Mouse (Mus musculus): ENCODE data around the gene Hcn2. TPM values are rescaled to one million over a fixed set of nuclear protein-coding genes. Genes with fewer than 3 reads are reported as not detected.

Hcn2 gene
- polyA plus RNA-seq, 1 experiment from 2014 or later, result 0.28 TPM

DNA sequence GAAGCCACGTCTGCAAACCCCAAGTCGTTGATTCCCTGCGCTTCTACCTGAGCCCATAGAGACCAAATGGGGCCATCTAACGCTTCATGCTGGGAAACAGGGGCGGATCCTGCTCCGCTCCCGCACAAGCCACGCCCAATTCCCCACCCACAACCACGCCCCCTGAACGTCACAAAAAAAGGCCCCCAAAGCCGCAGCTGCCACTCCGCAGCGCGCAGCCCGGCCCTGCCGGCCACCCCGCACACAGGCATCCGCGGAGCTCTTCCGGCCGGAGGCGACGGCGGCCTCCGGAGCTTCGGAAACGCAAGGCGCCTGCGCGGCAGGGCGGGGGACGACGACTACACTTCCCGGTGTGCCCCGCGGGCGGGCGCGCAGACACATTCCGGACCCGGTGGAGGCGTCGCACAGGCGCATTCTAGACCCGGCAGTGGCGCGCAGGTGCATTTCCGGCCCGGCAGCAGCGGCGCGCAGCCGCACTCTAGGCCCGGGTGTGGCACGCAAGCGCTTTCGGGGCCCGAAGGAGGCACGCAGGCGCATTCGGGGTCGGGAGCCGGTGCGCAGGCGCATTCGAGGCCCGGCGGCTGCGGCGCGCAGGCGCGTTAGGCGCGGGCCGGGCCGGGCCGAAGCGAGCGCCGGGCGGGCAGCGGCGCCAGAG lies 34.7 kb upstream of the Hcn2 start, which contains the start of gene Cdc34:
Cdc34 (plus strand) TSS at position 605 of the 655 bp plus-strand sequence.
- WGBS, result under 1% methylated on average over 81 of the region's 84 CpGs
- peak; percentile 55 for TF ChIP-seq CTCF (IDR thresholded peaks at IDR 0.05; ENCODE audit: low read depth)
- no peak for TF ChIP-seq EP300 (optimal IDR thresholded peaks at IDR 0.05)
- peak; percentile 93 for ATAC-seq (ENCODE audit: low FRiP score, low TSS enrichment)

DNA sequence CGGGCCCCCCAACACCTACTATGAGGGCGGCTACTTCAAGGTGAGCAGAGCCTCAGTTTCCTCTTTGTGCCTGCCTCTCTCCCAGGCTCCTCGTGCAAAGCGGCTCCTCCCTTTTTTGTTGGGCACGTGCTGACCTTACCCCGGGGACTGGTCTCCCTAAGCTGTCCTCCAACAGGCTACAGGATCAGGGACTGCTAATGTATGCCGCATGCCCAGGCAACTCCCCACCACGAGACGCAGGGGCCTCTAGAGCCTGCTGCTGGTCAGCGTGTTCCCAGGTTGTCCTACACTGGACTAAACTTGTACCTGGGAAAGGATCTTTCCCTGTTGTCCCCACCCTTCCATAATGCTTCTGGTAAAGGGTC lies 33.9 kb upstream of the Hcn2 start:
- Histone ChIP-seq H3K9me3 (ENCODE audit: control insufficient read depth, low read length) (no peaks in the 10 kb centered on the region), H3K27me3 (ENCODE audit: control insufficient read depth, insufficient read depth, low read length) (no peaks in the 10 kb centered on the region), H3K9ac (ENCODE audit: low read length) (peak overlapping the region; percentile 85), H3K36me3 (ENCODE audit: control insufficient read depth, insufficient read depth, low read length) (peaks cover 11% of the 10 kb centered on the region), H3K27ac (replicated peaks) (peak overlapping the region; percentile 89), H3K4me3 (ENCODE audit: low read depth, low read length) (peak overlapping the region; percentile 73), H3K4me1 (replicated peaks; ENCODE audit: control insufficient read depth, insufficient read depth) (peaks cover 10% of the 10 kb centered on the region; the same call in 1 of the 2 replicates), H3K4me2 (replicated peaks; ENCODE audit: low read depth) (peak overlapping the region; percentile 75)
- no peak for DNase-seq (ENCODE audit: low spot score)
- TF ChIP-seq EP300 (optimal IDR thresholded peaks at IDR 0.05) (no peak), CTCF (IDR thresholded peaks at IDR 0.05; ENCODE audit: low read depth) (no peak)
- 0% methylated on average over 10 of the region's 10 CpGs for WGBS
- ATAC-seq (ENCODE audit: low FRiP score, low TSS enrichment), result 0 out of 2 replicates have a peak, but pooled peaks have one; percentile 3

More for the DNA sequence above, 34.7 kb upstream of the Hcn2 start, which contains the start of gene Cdc34:
- Histone ChIP-seq H3K9ac (ENCODE audit: low read length) (peak within 1 kb of the TSS; percentile 85), H3K4me2 (replicated peaks; ENCODE audit: low read depth) (peak within 1 kb of the TSS; percentile 75), H3K4me3 (ENCODE audit: low read depth, low read length) (peak within 1 kb of the TSS; percentile 73), H3K4me1 (replicated peaks; ENCODE audit: control insufficient read depth, insufficient read depth) (peaks cover 10% of the 10 kb centered on the region; the same call in 1 of the 2 replicates), H3K9me3 (ENCODE audit: control insufficient read depth, low read length) (no peaks in the 10 kb centered on the region), H3K36me3 (ENCODE audit: control insufficient read depth, insufficient read depth, low read length) (peaks cover 7% of the 10 kb centered on the region), H3K27ac (replicated peaks) (peak within 1 kb of the TSS; percentile 89), H3K27me3 (ENCODE audit: control insufficient read depth, insufficient read depth, low read length) (no peaks in the 10 kb centered on the region)
- peak; percentile 99 for DNase-seq (ENCODE audit: low spot score)

DNA sequence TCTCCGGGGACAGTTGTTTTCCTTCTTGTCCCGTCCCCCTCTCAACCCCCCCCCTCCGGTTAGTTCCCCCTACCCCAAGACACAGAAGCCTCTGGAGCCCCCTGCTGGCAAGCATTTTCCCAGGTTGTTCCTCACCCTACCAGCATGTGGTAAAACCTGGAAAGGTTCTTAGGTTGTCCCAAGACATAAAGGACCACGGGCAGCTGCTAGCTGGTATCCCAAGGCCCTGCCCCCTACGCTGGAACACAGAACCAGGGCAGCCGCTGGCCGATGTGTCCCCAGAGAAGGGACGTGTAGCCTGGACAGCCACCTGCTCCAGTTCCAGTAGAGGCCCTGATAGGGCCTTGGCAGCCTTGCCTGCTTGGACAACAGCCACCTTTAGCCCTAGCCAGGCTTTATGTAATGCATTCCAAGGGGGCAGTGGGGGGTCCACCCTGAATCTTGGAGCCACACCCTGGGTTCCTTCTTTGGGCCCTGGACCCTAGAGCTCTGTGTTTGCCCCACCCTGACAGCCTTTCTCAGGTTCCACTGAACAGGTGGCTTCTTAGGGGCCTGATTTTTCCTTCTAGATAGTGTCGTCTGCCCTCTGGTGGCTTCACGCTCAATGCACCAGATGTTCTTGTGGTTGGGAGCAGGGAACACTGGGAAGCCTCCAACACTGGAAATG lies 33.4 kb upstream of the Hcn2 start:
- Histone ChIP-seq H3K27ac (replicated peaks) (peak overlapping the region; percentile 89), H3K4me3 (ENCODE audit: low read depth, low read length) (peak overlapping the region; percentile 73), H3K27me3 (ENCODE audit: control insufficient read depth, insufficient read depth, low read length) (no peaks in the 10 kb centered on the region), H3K9me3 (ENCODE audit: control insufficient read depth, low read length) (no peaks in the 10 kb centered on the region), H3K4me2 (replicated peaks; ENCODE audit: low read depth) (peak overlapping the region; percentile 75), H3K4me1 (replicated peaks; ENCODE audit: control insufficient read depth, insufficient read depth) (peaks cover 10% of the 10 kb centered on the region; the same call in 1 of the 2 replicates), H3K36me3 (ENCODE audit: control insufficient read depth, insufficient read depth, low read length) (peaks cover 11% of the 10 kb centered on the region), H3K9ac (ENCODE audit: low read length) (peak overlapping the region; percentile 85)
- WGBS, result 2% methylated on average over 10 of the region's 10 CpGs
- no peak; the same call in 1 of the 2 replicates for ATAC-seq (ENCODE audit: low FRiP score, low TSS enrichment)
- TF ChIP-seq CTCF (IDR thresholded peaks at IDR 0.05; ENCODE audit: low read depth), result peak; percentile 75
- TF ChIP-seq EP300 (optimal IDR thresholded peaks at IDR 0.05), result no peak
- peak; percentile 86 for DNase-seq (ENCODE audit: low spot score)

DNA sequence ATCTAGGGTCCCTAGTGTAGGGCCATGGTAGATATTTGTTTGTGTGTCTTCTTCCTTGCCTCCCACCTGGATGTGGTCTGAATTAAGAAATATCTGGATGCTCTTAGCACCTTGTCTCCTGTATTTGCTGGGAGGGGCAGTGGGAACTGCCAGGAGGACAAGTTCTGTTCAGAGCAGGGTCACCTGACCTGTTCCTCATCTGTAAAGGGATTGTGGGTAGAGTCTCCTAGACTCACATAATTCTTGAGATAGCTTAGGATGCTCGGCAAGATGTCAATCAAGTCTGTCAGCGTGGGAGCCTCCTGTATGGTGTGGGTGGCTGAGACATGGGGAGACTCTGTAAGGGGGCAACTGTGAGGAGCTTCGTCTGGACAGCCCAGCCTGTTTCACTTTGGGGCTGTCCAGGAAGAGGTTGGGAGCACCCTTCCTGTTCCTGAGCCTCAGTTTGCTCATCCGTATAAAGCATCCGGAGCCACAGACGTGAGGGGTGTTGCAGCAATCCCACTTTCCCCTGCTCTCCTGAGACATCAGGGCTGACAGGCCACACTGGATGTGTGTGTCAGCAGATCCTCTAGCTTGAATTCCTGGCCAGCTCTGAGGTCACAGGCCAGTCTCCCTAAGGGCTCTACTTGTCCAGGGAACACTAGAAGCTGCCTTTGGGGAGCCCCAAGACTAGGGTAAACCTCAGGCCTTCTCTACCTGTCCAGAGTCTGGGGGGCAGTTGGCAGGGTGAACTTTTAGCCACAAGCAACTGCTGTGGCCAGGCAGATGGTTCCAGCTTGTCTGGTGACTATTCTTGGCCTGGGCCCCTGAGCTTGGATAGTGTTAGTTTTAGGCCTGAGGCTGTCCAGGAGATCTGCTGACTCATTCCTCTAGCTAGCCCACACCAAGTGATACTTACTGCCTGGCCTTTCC lies 32.5 kb upstream of the Hcn2 start:
- WGBS, result 80% methylated on average over 6 of the region's 6 CpGs
- TF ChIP-seq CTCF (IDR thresholded peaks at IDR 0.05; ENCODE audit: low read depth), result no peak
- TF ChIP-seq EP300 (optimal IDR thresholded peaks at IDR 0.05), result no peak

DNA sequence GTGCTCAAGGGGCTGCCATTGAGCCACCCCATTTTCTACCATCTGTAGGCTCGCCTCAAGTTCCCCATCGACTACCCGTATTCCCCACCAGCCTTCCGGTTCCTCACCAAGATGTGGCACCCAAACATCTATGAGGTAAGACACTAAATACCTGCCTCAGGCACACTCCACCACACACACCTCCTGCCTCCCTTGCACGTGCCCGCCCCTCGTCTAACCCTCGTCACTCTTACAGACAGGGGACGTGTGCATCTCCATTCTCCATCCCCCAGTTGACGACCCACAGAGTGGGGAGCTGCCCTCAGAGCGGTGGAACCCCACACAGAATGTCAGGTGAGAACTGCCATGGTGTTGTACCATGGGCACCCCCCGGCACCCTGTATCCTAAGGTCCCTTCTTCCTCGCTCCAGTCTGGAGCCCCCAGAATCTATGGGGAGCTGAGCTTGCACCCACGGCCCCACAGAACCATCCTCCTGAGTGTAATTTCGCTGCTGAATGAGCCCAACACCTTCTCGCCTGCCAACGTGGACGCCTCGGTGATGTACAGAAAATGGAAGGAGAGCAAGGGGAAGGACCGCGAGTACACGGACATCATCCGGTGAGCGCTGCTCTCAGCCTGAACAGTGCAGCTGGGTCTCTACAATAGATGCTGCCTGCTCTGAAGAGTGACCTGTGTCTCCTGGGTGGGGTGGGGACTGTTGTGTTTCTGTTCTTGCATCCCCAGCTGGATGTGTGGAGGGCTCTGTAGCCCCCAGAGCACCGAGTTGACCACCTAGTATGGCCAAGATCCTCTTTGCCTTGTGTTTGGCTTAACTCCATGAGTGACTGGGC lies 31.4 kb upstream of the Hcn2 start:
- 93% methylated on average over 25 of the region's 25 CpGs for WGBS
- TF ChIP-seq EP300 (optimal IDR thresholded peaks at IDR 0.05), result no peak
- TF ChIP-seq CTCF (IDR thresholded peaks at IDR 0.05; ENCODE audit: low read depth), result no peak

More for the DNA sequence above, 32.5 kb upstream of the Hcn2 start:
- Histone ChIP-seq H3K27me3 (ENCODE audit: control insufficient read depth, insufficient read depth, low read length) (no peaks in the 10 kb centered on the region), H3K9ac (ENCODE audit: low read length) (peak overlapping the region; percentile 85), H3K27ac (replicated peaks) (0 out of 2 replicates have a peak overlapping the region, but pooled peaks have one; percentile 8), H3K4me2 (replicated peaks; ENCODE audit: low read depth) (peak overlapping the region; percentile 75), H3K9me3 (ENCODE audit: control insufficient read depth, low read length) (no peaks in the 10 kb centered on the region), H3K4me1 (replicated peaks; ENCODE audit: control insufficient read depth, insufficient read depth) (peaks cover 10% of the 10 kb centered on the region; the same call in 1 of the 2 replicates), H3K4me3 (ENCODE audit: low read depth, low read length) (peak overlapping the region; percentile 73; the same call in 1 of the 2 replicates), H3K36me3 (ENCODE audit: control insufficient read depth, insufficient read depth, low read length) (peaks cover 20% of the 10 kb centered on the region)
- no peak for DNase-seq (ENCODE audit: low spot score)
- ATAC-seq (ENCODE audit: low FRiP score, low TSS enrichment), result no peak

More for the DNA sequence above, 31.4 kb upstream of the Hcn2 start:
- H3K4me3 ChIP-seq (ENCODE audit: low read depth, low read length), result no peak overlapping the region
- no peak overlapping the region for H3K4me2 ChIP-seq (replicated peaks; ENCODE audit: low read depth)
- H3K4me1 ChIP-seq (replicated peaks; ENCODE audit: control insufficient read depth, insufficient read depth), result peaks cover 10% of the 10 kb centered on the region; the same call in 1 of the 2 replicates
- no peaks in the 10 kb centered on the region for H3K27me3 ChIP-seq (ENCODE audit: control insufficient read depth, insufficient read depth, low read length)
- H3K9me3 ChIP-seq (ENCODE audit: control insufficient read depth, low read length), result no peaks in the 10 kb centered on the region
- H3K27ac ChIP-seq (replicated peaks), result no peak overlapping the region
- peaks cover 20% of the 10 kb centered on the region for H3K36me3 ChIP-seq (ENCODE audit: control insufficient read depth, insufficient read depth, low read length)
- no peak overlapping the region for H3K9ac ChIP-seq (ENCODE audit: low read length)
- no peak for ATAC-seq (ENCODE audit: low FRiP score, low TSS enrichment)
- DNase-seq (ENCODE audit: low spot score), result no peak

Data from stomach, postnatal 0 days (tissue).